Mouse (Mus musculus) erythroblast, adult 5-6 weeks (primary cell): Measurements from ENCODE around the gene Prg4. TPM values are rescaled to one million over a fixed set of nuclear protein-coding genes. Genes with fewer than 3 reads are reported as not detected.

Source experiments
- ATAC-seq: replicated peaks from 2 replicates; pipeline ENCODE4 v1.8.0; 2016; ENCODE audit warnings: moderate number of reproducible peaks, mild to moderate bottlenecking, moderate TSS enrichment, inconsistent platforms; ENCODE audit not compliant: poor library complexity, low FRiP score, severe bottlenecking
- total RNA-seq, 2 experiments: library from RNA; stranded (forward) in 1 of 2; stranded (reverse) in 1 of 2; fragments of 150-400 nt in 1 of 2; fragments of 200-764, 138-1000 nt in 1 of 2; gene quantifications; 2 replicates each; pipeline versions ENCODE4 v1.2.3 to v1.2.4; 2015 to 2017; ENCODE audit warnings: low replicate concordance in 2 of 2

Prg4 gene
- total RNA-seq (2015; ENCODE audit: low replicate concordance) (not detected in 2 replicates), total RNA-seq (2017; ENCODE audit: low replicate concordance) (not detected in 2 replicates)

GRCm38 (mm10) chr1:150466132-150466531 is at the start of gene Prg4:
Gene Prg4 (minus strand): TSS chr1:150466165.
- no peak for ATAC-seq

- no peak for ATAC-seq
Observed at GRCm38 (mm10) chr1:150513041-150513440, 47.1 kb upstream of the Prg4 start.

- no peak for ATAC-seq
Observed at GRCm38 (mm10) chr1:150505794-150506193, 39.8 kb upstream of the Prg4 start.

- no peak for ATAC-seq
Observed at GRCm38 (mm10) chr1:150503321-150503720, 37.4 kb upstream of the Prg4 start.

GRCm38 (mm10) chr1:150498177-150498576 is 32.2 kb upstream of the Prg4 start:
- no peak for ATAC-seq

GRCm38 (mm10) chr1:150497690-150498089 is 31.7 kb upstream of the Prg4 start:
- ATAC-seq, result no peak

- ATAC-seq, result no peak
Observed at GRCm38 (mm10) chr1:150496626-150497302, 30.8 kb upstream of the Prg4 start.

- no peak for ATAC-seq
Observed at GRCm38 (mm10) chr1:150489148-150489547, 23.2 kb upstream of the Prg4 start.

GRCm38 (mm10) chr1:150480674-150481073 is 14.7 kb upstream of the Prg4 start:
- no peak for ATAC-seq

- ATAC-seq, result no peak
Observed at GRCm38 (mm10) chr1:150472525-150472924, 6.6 kb upstream of the Prg4 start.

- no peak for ATAC-seq
Observed at GRCm38 (mm10) chr1:150469992-150470391, 4.0 kb upstream of the Prg4 start.

GRCm38 (mm10) chr1:150465364-150465763 is 601 bp downstream of the Prg4 start:
- ATAC-seq, result no peak

GRCm38 (mm10) chr1:150463691-150464090 is 2.3 kb downstream of the Prg4 start:
- no peak for ATAC-seq

- ATAC-seq, result no peak
Observed at GRCm38 (mm10) chr1:150463068-150463467, 2.9 kb downstream of the Prg4 start.

GRCm38 (mm10) chr1:150460595-150460994 is 5.4 kb downstream of the Prg4 start:
- no peak for ATAC-seq

- no peak for ATAC-seq
Observed at GRCm38 (mm10) chr1:150459599-150459998, 6.4 kb downstream of the Prg4 start.

- ATAC-seq, result no peak
Observed at GRCm38 (mm10) chr1:150458977-150459376, 7.0 kb downstream of the Prg4 start.

GRCm38 (mm10) chr1:150441731-150442130 is 24.2 kb downstream of the Prg4 start:
- ATAC-seq, result no peak

- ATAC-seq, result no peak
Observed at GRCm38 (mm10) chr1:150438641-150439040, 27.3 kb downstream of the Prg4 start.

GRCm38 (mm10) chr1:150426216-150426615 is 39.7 kb downstream of the Prg4 start:
- ATAC-seq, result no peak

- ATAC-seq, result no peak
Observed at GRCm38 (mm10) chr1:150425665-150426064, 40.3 kb downstream of the Prg4 start.

GRCm38 (mm10) chr1:150418426-150418825 is 47.5 kb downstream of the Prg4 start:
- ATAC-seq, result no peak
